Mouse (Mus musculus): ENCODE results near the gene Agpat4. TPM values are rescaled to one million over a fixed set of nuclear protein-coding genes. Genes with fewer than 3 reads are reported as not detected.

The Agpat4 gene
- total RNA-seq, 1 experiment, result 45.7 TPM

DNA sequence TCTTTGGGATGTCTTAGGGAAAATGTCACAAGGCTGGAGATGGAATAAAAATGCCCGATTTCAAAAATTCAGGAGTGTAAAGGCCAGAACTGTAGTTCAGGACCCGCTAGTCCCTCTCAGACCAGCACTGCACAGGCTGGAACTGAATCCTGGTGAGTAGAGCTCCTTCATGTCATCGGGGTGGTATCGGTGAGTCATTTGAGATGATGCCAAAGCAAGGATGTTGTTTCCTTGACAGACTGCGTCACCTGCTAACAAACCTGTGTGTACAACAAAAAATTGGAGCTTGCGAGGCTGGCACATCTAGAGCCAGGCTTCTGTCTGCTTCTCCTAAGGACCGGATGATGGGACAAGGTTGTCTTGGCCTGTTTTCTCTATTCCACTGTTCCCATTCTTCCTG is 13.1 kb downstream of the Agpat4 start:
- 0 out of 4 replicates have a peak, but pooled peaks cover 0 to 3% of the 10 kb centered on the region in 2 experiments for H3K4me1 ChIP-seq (ENCODE audit: control insufficient read depth in 2 of 2, insufficient read depth in 2 of 2, low read length in 2 of 2, poor library complexity in 1 of 2)
- TF ChIP-seq ZNF384 (IDR thresholded peaks at IDR 0.05; ENCODE audit: low read depth, low read length) (no peak), MAFK (IDR thresholded peaks at IDR 0.05; ENCODE audit: insufficient read depth, low read depth, low read length) (no peak), HCFC1 (IDR thresholded peaks at IDR 0.05; ENCODE audit: borderline replicate concordance, insufficient read depth, low read length) (no peak), CHD2 (IDR thresholded peaks at IDR 0.05; ENCODE audit: low read depth, low read length) (no peak), ZC3H11A (IDR thresholded peaks at IDR 0.05; ENCODE audit: borderline replicate concordance, low read depth, low read length) (no peak)
- H3K27ac ChIP-seq (ENCODE audit: insufficient read depth, low read depth, low read length, poor library complexity, severe bottlenecking), result no peak overlapping the region
- no peaks in the 10 kb centered on the region for H3K9me3 ChIP-seq (ENCODE audit: control insufficient read depth, insufficient read depth, low read depth, low read length)
- in situ Hi-C loops (cut with MboI; ENCODE audit: low sequenced_read_pairs in 2 of 2, unreplicated experiment in 2 of 2), result no loop called here
- H3K9ac ChIP-seq (ENCODE audit: insufficient read depth, low read depth, low read length, poor library complexity, severe bottlenecking), result no peak overlapping the region
- peaks cover 2% of the 10 kb centered on the region; the same call in 1 of the 2 replicates for H3K36me3 ChIP-seq (ENCODE audit: control insufficient read depth, insufficient read depth, low read length, poor library complexity, severe bottlenecking)
- H3K4me3 ChIP-seq (ENCODE audit: insufficient read depth in 1 of 2, low read depth in 1 of 2, low read length in 2 of 2, poor library complexity in 1 of 2, severe bottlenecking in 1 of 2), result no peak overlapping the region
- DNase-seq (ENCODE audit: low read depth, low spot score), result no peak

DNA sequence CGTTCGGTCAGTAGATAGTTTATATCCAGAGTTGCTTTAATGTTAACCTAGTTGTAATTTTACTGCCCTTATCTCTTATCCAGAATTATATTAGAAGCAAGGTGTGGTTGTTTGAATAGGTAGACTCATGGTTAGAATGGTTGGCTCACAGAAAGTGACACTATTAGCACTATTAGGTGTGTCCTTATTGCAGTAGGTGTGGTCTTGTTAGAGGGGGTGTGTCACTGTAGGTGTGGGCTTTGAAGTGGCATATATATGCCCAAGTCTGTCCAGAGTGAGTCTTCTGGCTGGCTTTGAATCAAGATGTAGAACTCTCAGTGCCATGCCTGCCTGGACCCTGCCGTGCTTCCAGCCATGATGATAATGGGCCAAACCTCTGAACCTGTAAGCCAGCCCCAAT is 14.4 kb downstream of the Agpat4 start:
- Histone ChIP-seq H3K9ac (ENCODE audit: insufficient read depth, low read depth, low read length, poor library complexity, severe bottlenecking) (no peak overlapping the region), H3K36me3 (ENCODE audit: control insufficient read depth, insufficient read depth, low read length, poor library complexity, severe bottlenecking) (peaks cover 2% of the 10 kb centered on the region; the same call in 1 of the 2 replicates), H3K9me3 (ENCODE audit: control insufficient read depth, insufficient read depth, low read depth, low read length) (no peaks in the 10 kb centered on the region), H3K4me1 (ENCODE audit: control insufficient read depth in 2 of 2, insufficient read depth in 2 of 2, low read length in 2 of 2, poor library complexity in 1 of 2) (0 out of 4 replicates have a peak, but pooled peaks cover 0 to 3% of the 10 kb centered on the region in 2 experiments), H3K4me3 (ENCODE audit: insufficient read depth in 1 of 2, low read depth in 1 of 2, low read length in 2 of 2, poor library complexity in 1 of 2, severe bottlenecking in 1 of 2) (no peak overlapping the region), H3K27ac (ENCODE audit: insufficient read depth, low read depth, low read length, poor library complexity, severe bottlenecking) (no peak overlapping the region)
- TF ChIP-seq MAFK (IDR thresholded peaks at IDR 0.05; ENCODE audit: insufficient read depth, low read depth, low read length), result no peak
- no peak for TF ChIP-seq ZC3H11A (IDR thresholded peaks at IDR 0.05; ENCODE audit: borderline replicate concordance, low read depth, low read length)
- no peak for TF ChIP-seq ZNF384 (IDR thresholded peaks at IDR 0.05; ENCODE audit: low read depth, low read length)
- TF ChIP-seq HCFC1 (IDR thresholded peaks at IDR 0.05; ENCODE audit: borderline replicate concordance, insufficient read depth, low read length), result no peak
- TF ChIP-seq CHD2 (IDR thresholded peaks at IDR 0.05; ENCODE audit: low read depth, low read length), result no peak
- in situ Hi-C loops (cut with MboI; ENCODE audit: low sequenced_read_pairs in 2 of 2, unreplicated experiment in 2 of 2), result no loop called here
- DNase-seq (ENCODE audit: low read depth, low spot score), result no peak

DNA sequence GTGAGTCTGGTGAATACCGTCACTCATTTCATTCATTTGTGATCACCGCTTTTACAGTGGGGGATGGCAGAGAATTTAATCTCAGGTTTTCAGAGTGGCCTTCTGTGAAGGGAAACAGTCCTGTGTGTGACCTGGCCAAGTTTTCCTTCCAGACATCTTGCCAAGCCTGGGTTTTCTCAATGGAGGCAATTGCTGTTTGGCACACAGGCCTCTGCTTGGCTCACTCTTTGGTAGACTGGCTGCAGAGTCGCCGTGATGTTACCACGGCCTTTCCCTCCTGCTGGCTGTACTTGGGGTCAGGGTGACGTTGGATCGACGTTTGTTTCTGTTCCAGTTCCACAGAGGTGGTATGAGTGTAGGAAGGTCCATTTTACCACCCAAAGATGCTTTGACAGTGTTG is 15.5 kb downstream of the Agpat4 start:
- no peak for TF ChIP-seq MAFK (IDR thresholded peaks at IDR 0.05; ENCODE audit: insufficient read depth, low read depth, low read length)
- no peak for TF ChIP-seq CHD2 (IDR thresholded peaks at IDR 0.05; ENCODE audit: low read depth, low read length)
- TF ChIP-seq ZNF384 (IDR thresholded peaks at IDR 0.05; ENCODE audit: low read depth, low read length), result no peak
- no peak for TF ChIP-seq HCFC1 (IDR thresholded peaks at IDR 0.05; ENCODE audit: borderline replicate concordance, insufficient read depth, low read length)
- TF ChIP-seq ZC3H11A (IDR thresholded peaks at IDR 0.05; ENCODE audit: borderline replicate concordance, low read depth, low read length), result no peak
- no peaks in the 10 kb centered on the region for H3K9me3 ChIP-seq (ENCODE audit: control insufficient read depth, insufficient read depth, low read depth, low read length)
- H3K4me1 ChIP-seq (ENCODE audit: control insufficient read depth in 2 of 2, insufficient read depth in 2 of 2, low read length in 2 of 2, poor library complexity in 1 of 2), result 0 out of 4 replicates have a peak, but pooled peaks cover 0 to 3% of the 10 kb centered on the region in 2 experiments
- in situ Hi-C loops (cut with MboI; ENCODE audit: low sequenced_read_pairs in 2 of 2, unreplicated experiment in 2 of 2), result no loop called here
- peaks cover 2% of the 10 kb centered on the region; the same call in 1 of the 2 replicates for H3K36me3 ChIP-seq (ENCODE audit: control insufficient read depth, insufficient read depth, low read length, poor library complexity, severe bottlenecking)
- H3K4me3 ChIP-seq (ENCODE audit: insufficient read depth in 1 of 2, low read depth in 1 of 2, low read length in 2 of 2, poor library complexity in 1 of 2, severe bottlenecking in 1 of 2), result no peak overlapping the region
- no peak overlapping the region for H3K27ac ChIP-seq (ENCODE audit: insufficient read depth, low read depth, low read length, poor library complexity, severe bottlenecking)
- H3K9ac ChIP-seq (ENCODE audit: insufficient read depth, low read depth, low read length, poor library complexity, severe bottlenecking), result no peak overlapping the region
- no peak for DNase-seq (ENCODE audit: low read depth, low spot score)

DNA sequence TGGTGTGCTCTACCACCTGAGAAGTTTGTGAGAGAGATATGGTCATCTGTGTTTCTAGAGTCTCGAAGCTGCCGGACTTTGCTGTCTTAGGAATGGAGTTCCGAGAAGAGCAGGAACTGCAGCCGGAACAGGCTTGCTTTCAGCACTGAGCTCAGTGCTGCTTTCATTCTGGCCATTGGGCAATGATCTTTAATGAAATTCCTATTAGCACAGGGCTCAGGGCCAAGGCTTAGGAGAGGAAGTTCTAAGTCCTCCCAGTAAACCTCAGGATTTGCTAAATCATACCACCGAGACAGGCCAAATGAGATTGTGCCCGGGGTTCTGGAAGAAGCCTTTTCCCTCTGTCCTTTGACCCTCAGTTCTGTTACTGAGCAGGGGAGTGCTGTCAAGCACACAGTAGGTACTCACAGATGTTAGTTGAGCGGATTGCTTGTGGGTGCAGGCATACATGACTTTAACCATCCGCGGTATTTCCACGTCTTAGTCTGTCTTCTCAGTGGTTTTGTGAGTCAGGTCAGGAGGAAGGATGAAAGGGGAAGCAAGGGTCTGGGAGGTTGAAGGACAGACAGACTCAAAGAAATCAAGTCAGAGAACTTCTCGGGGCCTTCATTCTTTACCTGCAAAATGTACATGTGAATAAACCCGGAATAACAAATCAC is 16.6 kb downstream of the Agpat4 start:
- TF ChIP-seq HCFC1 (IDR thresholded peaks at IDR 0.05; ENCODE audit: borderline replicate concordance, insufficient read depth, low read length) (no peak), MAFK (IDR thresholded peaks at IDR 0.05; ENCODE audit: insufficient read depth, low read depth, low read length) (no peak), CHD2 (IDR thresholded peaks at IDR 0.05; ENCODE audit: low read depth, low read length) (no peak), ZNF384 (IDR thresholded peaks at IDR 0.05; ENCODE audit: low read depth, low read length) (no peak), ZC3H11A (IDR thresholded peaks at IDR 0.05; ENCODE audit: borderline replicate concordance, low read depth, low read length) (no peak)
- no peaks in the 10 kb centered on the region for H3K9me3 ChIP-seq (ENCODE audit: control insufficient read depth, insufficient read depth, low read depth, low read length)
- no peak overlapping the region for H3K9ac ChIP-seq (ENCODE audit: insufficient read depth, low read depth, low read length, poor library complexity, severe bottlenecking)
- no peak overlapping the region for H3K27ac ChIP-seq (ENCODE audit: insufficient read depth, low read depth, low read length, poor library complexity, severe bottlenecking)
- DNase-seq (ENCODE audit: low read depth, low spot score), result no peak
- peaks cover 2% of the 10 kb centered on the region; the same call in 1 of the 2 replicates for H3K36me3 ChIP-seq (ENCODE audit: control insufficient read depth, insufficient read depth, low read length, poor library complexity, severe bottlenecking)
- in situ Hi-C loops (cut with MboI; ENCODE audit: low sequenced_read_pairs in 2 of 2, unreplicated experiment in 2 of 2), result no loop called here
- 0 out of 4 replicates have a peak, but pooled peaks cover 0 to 1% of the 10 kb centered on the region in 2 experiments for H3K4me1 ChIP-seq (ENCODE audit: control insufficient read depth in 2 of 2, insufficient read depth in 2 of 2, low read length in 2 of 2, poor library complexity in 1 of 2)
- H3K4me3 ChIP-seq (ENCODE audit: insufficient read depth in 1 of 2, low read depth in 1 of 2, low read length in 2 of 2, poor library complexity in 1 of 2, severe bottlenecking in 1 of 2), result no peak overlapping the region

Data from ES-E14 (cell line).